Mouse (Mus musculus) v-Abl transformed pro-B cells (cell line): ENCODE measurements around the gene Slc8a2.

ENCODE experiments used
- in situ Hi-C, 2 experiments: fragments of 400-800 bp; cut with MboI; formaldehyde crosslinking; loops; one replicate each; pipeline ENCODE4 v1.15.1; 2025; ENCODE audit not compliant: unreplicated experiment in 2 of 2

Gene Slc8a2

GRCm38 (mm10) chr7:16161302-16161701, 31.7 kb downstream of the Slc8a2 start:
- in situ Hi-C loops: no loop called here

DNA sequence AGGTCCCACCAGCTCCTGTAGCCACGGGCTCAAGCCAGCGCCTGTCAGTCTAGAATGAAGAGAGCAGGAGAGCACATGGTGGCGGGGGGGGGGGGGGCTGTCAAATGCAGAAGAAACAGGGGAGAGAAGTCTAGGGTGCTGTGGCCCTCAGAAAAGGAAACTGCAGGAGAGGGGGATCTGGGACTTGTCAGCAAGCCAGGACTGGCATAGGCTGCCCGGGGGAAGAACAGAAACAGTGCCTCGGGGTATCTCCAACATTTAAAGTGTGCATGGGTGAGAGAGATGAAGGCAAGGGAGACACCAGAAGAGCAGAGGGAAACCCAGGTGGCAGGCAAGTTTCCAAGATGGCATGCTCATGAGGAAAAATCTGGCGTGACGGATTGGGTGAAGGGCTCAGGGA, 32.4 kb downstream of the Slc8a2 start:
- in situ Hi-C loops: no loop called here

- in situ Hi-C loops: no loop called here
These were observed 42.5 kb downstream of the Slc8a2 start for GRCm38 (mm10) chr7:16172141-16172581.

- in situ Hi-C loops: no loop called here
These were observed 43.0 kb downstream of the Slc8a2 start for GRCm38 (mm10) chr7:16172586-16173140.

DNA sequence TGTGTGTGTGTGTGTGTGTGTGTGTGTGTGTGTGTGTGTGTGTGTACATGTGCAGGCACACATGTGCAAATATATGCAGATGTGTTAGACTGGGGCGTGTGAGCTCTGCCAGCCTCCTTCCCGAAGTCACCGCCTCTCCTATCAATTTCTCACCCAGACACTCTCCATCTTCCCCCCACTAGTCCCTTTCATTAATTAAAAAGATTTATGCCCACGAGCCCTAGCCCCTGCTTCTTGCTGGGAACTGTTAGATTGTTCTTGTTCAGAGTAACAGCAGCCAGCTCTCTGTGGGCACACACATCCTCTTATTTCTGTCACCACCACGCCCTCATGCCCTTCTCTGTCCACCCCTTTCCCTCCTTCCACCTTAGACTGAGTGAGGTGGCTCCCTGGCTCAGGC, 43.5 kb downstream of the Slc8a2 start:
- in situ Hi-C loops: no loop called here

GRCm38 (mm10) chr7:16174597-16175541, 45.2 kb downstream of the Slc8a2 start, which contains the start of gene Meis3:
Gene Meis3, plus strand, starts transcription at chr7:16175090.
- in situ Hi-C loops: no loop called here

- in situ Hi-C loops: no loop called here
These were observed 45.9 kb downstream of the Slc8a2 start for GRCm38 (mm10) chr7:16175542-16175931.

- in situ Hi-C loops: no loop called here
These were observed 48.5 kb downstream of the Slc8a2 start for GRCm38 (mm10) chr7:16178114-16178513.

DNA sequence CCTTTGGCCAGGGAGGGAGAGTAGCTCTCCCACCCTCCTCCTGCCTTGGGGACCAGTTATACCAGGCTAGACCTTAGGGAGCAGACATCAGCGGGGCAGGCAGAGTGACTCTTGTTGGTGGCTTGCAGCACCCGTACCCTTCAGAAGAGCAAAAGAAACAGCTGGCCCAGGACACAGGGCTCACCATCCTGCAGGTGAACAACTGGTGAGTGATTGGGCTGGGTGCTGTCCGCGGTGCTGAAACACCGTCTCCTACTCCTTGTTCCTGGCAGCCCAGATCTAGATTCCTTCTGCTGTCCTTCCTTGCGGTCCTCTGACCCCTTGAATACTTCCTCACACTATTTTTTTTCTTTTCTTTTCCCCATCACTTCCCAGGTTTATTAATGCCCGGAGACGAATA, 54.0 kb downstream of the Slc8a2 start:
- in situ Hi-C loops: no loop called here

GRCm38 (mm10) chr7:16187494-16187893, 57.9 kb downstream of the Slc8a2 start:
- in situ Hi-C loops: no loop called here

GRCm38 (mm10) chr7:16192315-16192714, 62.7 kb downstream of the Slc8a2 start:
- in situ Hi-C loops: loop anchor here (5.0 to 10.0 kb wide), 3 partner anchors 70 to 182 kb away; no protein-coding TSS in a partner anchor

- in situ Hi-C loops: loop anchor here (5.0 to 10.0 kb wide), 3 partner anchors 69 to 181 kb away; no protein-coding TSS in a partner anchor
These were observed 64.1 kb downstream of the Slc8a2 start for GRCm38 (mm10) chr7:16193702-16194101.

DNA sequence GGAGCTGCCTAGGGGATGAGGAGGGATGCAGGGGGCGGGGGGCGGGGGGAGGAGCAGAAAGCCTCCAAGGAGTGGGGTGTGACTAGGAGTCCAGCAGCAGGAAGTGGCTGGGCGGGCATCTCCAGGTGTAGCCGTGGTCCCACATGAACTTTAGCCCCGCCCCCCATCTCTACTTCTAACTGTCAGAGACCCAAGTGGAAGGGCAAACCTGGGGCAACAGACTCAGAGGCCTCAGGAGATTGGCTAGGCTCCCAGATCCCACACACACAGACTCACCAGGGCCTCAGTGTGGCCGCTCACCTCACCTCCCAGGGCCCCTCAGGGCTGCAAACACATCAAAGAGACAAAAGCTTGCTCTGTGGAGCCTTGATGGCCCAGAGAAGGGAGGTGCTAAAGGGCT, 67.0 kb downstream of the Slc8a2 start:
- in situ Hi-C loops: loop anchor here in 1 of 2 experiments (10.0 kb wide), 1 partner anchor 178 kb away; no protein-coding TSS in a partner anchor

- in situ Hi-C loops: loop anchor here in 1 of 2 experiments (10.0 kb wide), 1 partner anchor 178 kb away; no protein-coding TSS in a partner anchor
These were observed 67.5 kb downstream of the Slc8a2 start for GRCm38 (mm10) chr7:16197166-16197565.

DNA sequence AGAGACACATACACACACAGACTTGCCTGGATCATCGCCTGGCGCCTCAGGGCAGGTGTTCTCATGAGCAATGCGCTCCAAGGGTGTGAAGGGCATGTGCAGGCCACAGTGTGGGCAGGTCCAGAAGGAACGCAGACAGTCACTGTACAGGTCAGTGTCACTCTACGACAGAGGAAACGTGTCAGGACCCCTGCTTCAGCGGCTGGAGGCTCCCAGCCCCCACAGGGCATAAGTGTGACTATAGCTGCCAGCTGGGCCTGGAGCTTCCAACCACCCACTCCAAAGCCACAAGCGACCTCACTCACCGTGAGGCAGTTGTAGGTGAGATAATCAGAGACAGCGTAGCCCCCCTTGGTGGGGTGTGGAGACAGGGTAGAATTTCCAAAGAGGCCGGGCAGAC, 68.9 kb downstream of the Slc8a2 start:
- in situ Hi-C loops: loop anchor here in 1 of 2 experiments (10.0 kb wide), 1 partner anchor 176 kb away; no protein-coding TSS in a partner anchor

DNA sequence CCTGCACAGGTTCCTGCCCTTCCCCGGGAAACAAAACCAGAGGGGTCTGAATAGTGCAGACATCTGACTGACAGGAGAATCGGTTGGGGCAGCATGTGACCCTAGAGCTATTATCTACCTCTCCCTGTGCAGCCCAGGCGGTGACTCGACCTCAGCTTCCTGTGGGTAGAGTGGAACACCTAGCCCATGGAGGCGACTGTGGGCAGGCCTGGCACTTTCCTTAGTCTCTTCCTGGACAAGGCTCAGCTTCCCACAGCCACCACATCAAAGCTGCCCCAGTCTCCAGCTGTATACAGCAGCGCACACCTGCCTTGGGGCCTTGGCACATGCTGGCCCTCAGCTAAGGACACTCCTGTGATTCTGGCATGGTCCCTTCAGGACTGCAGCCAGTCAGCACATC, 71.5 kb downstream of the Slc8a2 start:
- in situ Hi-C loops: no loop called here

- in situ Hi-C loops: no loop called here
These were observed 73.3 kb downstream of the Slc8a2 start for GRCm38 (mm10) chr7:16202756-16203504.

- in situ Hi-C loops: no loop called here
These were observed 73.9 kb downstream of the Slc8a2 start for GRCm38 (mm10) chr7:16203505-16203903.

DNA sequence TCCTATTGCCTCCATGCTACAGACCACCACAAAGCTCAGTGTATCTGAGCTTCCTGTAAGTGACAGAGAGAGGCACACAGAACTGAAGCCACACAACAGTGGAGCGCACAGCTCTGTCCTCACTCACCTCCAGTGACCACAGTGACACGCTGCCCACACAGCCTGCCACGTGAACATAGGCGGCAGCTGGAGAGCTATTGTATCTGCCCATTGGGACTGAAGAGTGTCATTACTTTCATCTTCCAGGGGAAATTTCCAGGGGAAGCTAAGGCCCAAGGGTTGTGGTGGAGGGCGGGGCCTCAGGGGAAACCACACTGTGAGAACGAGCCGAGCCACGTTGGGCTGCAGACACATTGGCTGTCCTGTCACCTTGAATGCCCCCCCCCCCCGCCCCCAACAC, 75.2 kb downstream of the Slc8a2 start:
- in situ Hi-C loops: no loop called here

GRCm38 (mm10) chr7:16207076-16207475, 77.5 kb downstream of the Slc8a2 start:
- in situ Hi-C loops: no loop called here

- in situ Hi-C loops: no loop called here
These were observed 77.9 kb downstream of the Slc8a2 start for GRCm38 (mm10) chr7:16207496-16207895.
